Mouse (Mus musculus) left cerebral cortex, adult 2 months (tissue): ENCODE results near the gene Eya2. TPM values are rescaled to one million over a fixed set of nuclear protein-coding genes. Genes with fewer than 3 reads are reported as not detected.
"Not testable (repeated sequence)": the region's sequence is repeated elsewhere in the genome, so short reads cannot be mapped to it uniquely, and the experiment has no call there.

Source experiments
- DNase-seq, 2 experiments: peaks; one replicate each; pipeline ENCODE4 v3.0.0; 2021 to 2022; ENCODE audit warnings: low spot score in 2 of 2, mixed read lengths in 1 of 2; ENCODE audit errors: extremely low spot score in 1 of 2
- H3K27ac ChIP-seq: fragments of 200-600 bp; 2 replicates; pipeline ENCODE4 v1.8.1; 2022
- H3K4me3 ChIP-seq: fragments of 200-600 bp; 2 replicates; pipeline ENCODE4 v1.8.1; 2022
- CTCF ChIP-seq: fragments of 200-600 bp; IDR thresholded peaks from 2 replicates; pipeline ENCODE4 v1.8.1; 2022; ENCODE audit warnings: antibody characterized with exemption, mild to moderate bottlenecking, moderate library complexity
- intact Hi-C: fragments of 180-260 bp; cut with DNase I; formaldehyde crosslinking; loops from one replicate; pipeline ENCODE4 v1.15.1; 2025
- total RNA-seq, 2 experiments: library from RNA; stranded (reverse); gene quantifications; 2 replicates each; pipeline ENCODE4 v1.2.3; 2021

Gene Eya2
- total RNA-seq, 2 experiments from 2014 or later, result 2.7 to 3.4 TPM

DNA sequence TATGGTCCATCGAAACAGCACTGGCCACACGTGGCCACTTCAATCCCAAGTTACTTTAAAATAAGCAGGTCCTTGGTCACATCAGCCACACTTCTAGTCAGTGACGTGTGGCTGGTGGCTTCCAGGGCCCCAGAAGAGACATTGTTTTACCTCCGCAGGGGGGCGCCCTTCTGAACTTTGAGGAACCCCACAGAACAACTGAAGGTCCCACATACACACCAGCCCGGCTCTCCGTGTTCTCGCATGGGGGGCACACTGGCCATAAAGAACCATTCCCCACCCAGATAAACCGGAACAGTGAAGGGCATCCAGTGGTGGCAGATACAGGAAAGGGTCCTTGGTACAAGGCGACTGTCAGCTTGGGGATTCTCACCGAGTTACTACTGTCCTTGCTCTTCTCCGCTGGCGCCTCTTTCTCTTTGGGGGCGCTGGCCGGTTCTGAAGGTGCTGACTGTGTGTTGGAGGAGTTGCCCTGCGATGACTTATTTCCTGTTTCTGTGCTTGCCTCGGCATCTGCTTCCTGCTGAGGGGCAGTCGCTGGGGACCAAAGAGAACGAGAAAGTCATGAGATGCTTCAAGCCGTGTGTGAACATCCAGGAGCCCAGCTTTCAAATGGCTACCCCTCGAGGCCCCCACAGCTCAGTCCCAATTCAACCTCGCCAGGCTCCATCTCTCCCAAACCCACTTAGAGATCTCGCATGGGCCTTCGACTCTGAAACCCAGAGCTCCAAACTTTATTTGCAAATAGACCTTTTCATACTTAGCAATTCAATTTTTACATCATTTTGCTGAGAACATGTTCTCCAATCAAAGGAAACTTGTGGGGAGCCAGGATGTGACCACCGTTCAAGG is 197.8 kb downstream of the Eya2 start:
- intact Hi-C loops, result no loop called here
- H3K27ac ChIP-seq, result no peak overlapping the region
- no peak for TF ChIP-seq CTCF
- DNase-seq, result no peak
- no peak overlapping the region for H3K4me3 ChIP-seq

DNA sequence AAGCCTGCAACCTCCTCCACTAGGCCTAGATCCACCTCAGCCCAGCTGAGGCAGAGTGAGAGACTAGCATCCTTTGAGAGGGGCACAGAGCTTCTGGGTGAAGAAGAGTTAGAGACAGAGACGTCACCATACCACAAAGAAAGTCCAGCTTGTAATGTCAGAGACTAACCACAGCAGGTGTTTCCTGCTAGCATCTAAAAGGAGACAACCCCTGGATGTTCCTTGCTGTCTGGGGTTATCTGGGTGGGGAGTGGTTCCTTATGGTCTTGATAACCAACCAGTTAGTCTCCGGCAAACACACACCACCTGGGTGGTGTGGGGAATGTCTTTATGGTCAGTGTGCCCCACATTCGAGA is 198.4 kb downstream of the Eya2 start:
- TF ChIP-seq CTCF, result no peak
- no peak overlapping the region for H3K27ac ChIP-seq
- intact Hi-C loops, result no loop called here
- no peak for DNase-seq
- no peak overlapping the region for H3K4me3 ChIP-seq

- Histone ChIP-seq H3K4me3 (no peak overlapping the region), H3K27ac (no peak overlapping the region)
- DNase-seq, result no peak
- intact Hi-C loops, result no loop called here
- no peak for TF ChIP-seq CTCF
Observed at GRCm38 (mm10) chr2:165797876-165798275, 203.0 kb downstream of the Eya2 start.

DNA sequence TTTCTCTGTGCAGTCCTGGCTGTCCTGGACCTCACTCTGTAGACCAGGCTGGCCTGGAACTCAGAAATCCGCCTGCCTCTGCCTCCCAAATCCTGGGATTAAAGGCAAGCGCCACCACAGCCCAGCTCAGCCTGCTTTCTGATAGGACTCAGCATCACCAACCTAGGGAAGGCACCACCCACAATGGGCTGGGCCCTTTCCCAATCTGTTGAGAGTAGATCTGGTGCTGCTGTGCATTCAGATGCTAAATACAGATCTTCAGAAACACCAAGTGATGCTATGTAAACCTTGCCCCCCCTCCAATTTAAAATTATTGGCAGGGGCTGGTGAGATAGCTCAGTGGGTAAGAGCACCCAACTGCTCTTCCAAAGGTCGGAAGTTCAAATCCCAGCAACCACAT is 205.3 kb downstream of the Eya2 start:
- H3K4me3 ChIP-seq, intact Hi-C loops, H3K27ac ChIP-seq, DNase-seq: not testable (repeated sequence)

- Histone ChIP-seq H3K27ac (no peak overlapping the region), H3K4me3 (no peak overlapping the region)
- TF ChIP-seq CTCF, result no peak; the same call in 1 of the 2 replicates
- no peak for DNase-seq
- intact Hi-C loops, result no loop called here
Observed at GRCm38 (mm10) chr2:165808179-165808975, 213.5 kb downstream of the Eya2 start.

DNA sequence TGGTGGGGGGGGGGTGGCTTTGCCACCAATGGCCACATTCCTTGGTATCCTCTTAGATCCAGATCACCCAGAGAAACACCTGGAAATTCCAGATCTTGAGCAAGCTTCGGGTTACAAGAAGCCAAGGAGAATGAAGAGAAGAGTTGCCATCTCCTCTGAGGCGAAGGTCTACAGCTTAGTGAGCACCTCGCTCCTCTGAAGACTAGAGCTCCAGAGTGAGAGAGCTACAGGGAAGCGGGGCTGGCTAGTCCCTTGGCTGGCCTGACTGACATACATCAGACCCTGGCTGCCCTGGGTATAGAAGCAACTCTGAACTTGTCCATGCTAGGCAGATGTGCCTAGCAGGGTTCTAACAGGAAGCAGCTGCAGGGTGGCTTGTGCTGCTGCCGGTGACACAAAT is 214.3 kb downstream of the Eya2 start:
- TF ChIP-seq CTCF, result no peak
- intact Hi-C loops, result no loop called here

GRCm38 (mm10) chr2:165809901-165810477 is 215.2 kb downstream of the Eya2 start:
- intact Hi-C loops, result no loop called here
- DNase-seq, result no peak
- H3K27ac ChIP-seq, result no peak overlapping the region
- TF ChIP-seq CTCF, result no peak
- H3K4me3 ChIP-seq, result no peak overlapping the region

More for the DNA sequence above, 214.3 kb downstream of the Eya2 start:
- DNase-seq, result no peak
- Histone ChIP-seq H3K27ac (no peak overlapping the region), H3K4me3 (no peak overlapping the region)

DNA sequence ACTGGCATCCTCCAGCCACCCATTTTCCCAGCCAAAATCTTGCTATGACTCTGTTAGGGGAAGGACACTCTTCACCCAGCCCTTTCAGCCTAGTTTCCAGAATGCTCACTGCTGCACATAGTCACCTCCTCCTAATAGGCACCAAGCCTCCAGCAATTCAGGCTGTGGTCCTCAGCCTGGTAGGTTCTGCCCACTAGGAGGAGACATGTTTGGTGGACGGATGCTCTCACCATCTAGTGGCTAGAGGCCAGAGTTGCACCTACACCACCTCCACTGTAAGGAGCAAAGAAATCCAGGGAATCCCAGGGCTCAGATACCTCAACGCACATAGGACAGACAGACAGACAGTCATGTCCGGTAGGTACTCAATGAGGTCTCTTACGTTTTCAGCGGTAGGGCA is 216.7 kb downstream of the Eya2 start:
- Histone ChIP-seq H3K4me3 (no peak overlapping the region), H3K27ac (no peak overlapping the region; the same call in 1 of the 2 replicates)
- TF ChIP-seq CTCF, result peak; percentile 87
- DNase-seq, result peak; percentile 55 to 58
- intact Hi-C loops, result no loop called here

DNA sequence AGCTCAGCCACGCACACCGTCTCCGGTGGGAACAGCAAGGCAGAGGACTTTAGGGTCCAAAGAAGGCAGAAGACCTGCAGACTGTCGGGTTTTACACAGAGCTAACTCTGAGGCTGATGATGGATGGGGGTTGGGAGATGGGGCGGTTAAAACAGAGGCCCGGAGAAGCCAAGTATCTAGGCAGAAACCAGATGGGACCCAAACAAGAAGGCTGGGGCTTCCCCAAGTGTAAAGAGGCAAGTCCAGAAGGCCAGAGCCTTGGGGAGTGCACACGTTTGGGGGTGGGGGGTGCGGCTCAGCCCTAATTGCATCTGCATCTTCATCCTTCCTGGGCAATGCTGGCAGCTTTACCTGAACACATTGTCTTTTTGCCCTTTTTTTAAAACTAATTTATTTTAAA is 218.1 kb downstream of the Eya2 start:
- DNase-seq, result no peak
- Histone ChIP-seq H3K27ac (no peak overlapping the region), H3K4me3 (no peak overlapping the region)
- no peak for TF ChIP-seq CTCF
- intact Hi-C loops, result no loop called here

- intact Hi-C loops, result loop anchor here (5.0 kb wide), 1 partner anchor 232 kb away; no protein-coding TSS in a partner anchor
- no peak for DNase-seq
- H3K4me3 ChIP-seq, result no peak overlapping the region
- H3K27ac ChIP-seq, result no peak overlapping the region
- no peak; the same call in 1 of the 2 replicates for TF ChIP-seq CTCF
Observed at GRCm38 (mm10) chr2:165815103-165815880, 220.5 kb downstream of the Eya2 start.

- intact Hi-C loops, result loop anchor here (5.0 kb wide), 1 partner anchor 230 kb away; no protein-coding TSS in a partner anchor
- no peak for TF ChIP-seq CTCF
- H3K4me3 ChIP-seq, result no peak overlapping the region
- DNase-seq, result peak in 1 of 2 experiments; percentile 50
- peak overlapping the region; percentile 88 for H3K27ac ChIP-seq
Observed at GRCm38 (mm10) chr2:165817437-165817836, 222.6 kb downstream of the Eya2 start.
